ENCODE assay signal across 20 mouse cellular contexts in the genomic region with DNA sequence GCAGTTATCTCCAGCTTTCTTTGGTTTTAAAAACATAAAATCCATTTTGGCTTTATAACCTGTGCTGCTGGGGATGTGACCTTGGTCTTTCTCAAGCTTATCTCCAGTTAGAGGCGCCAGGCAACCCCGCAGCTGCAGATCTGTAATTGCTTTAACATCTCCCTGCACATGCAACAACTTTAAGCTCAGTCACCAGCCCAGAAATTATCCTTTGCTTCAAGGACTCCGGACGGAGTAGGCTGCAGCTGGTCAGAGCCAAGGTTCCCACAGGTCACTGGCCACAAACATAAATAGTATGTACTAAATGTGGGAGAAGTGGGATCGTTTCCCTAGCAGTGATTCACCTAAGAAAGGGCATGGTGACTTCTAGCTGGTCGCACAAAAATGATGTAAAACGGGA.
DNase-seq lines count a peak whose midpoint lies in the region; ATAC-seq and TF ChIP-seq lines count a peak whose summit lies in the region.
"Had no signal": no experiment of that assay in that cellular context is flagged by ENCODE, and none has a peak within 500 bp of the region (broad histone marks: within the 10 kb centered on the region; RNA-seq: fewer than 3 reads in every experiment).

No protein-coding gene starts in this region.

- no peaks in the 10 kb centered on the region; the same call in 1 of the 2 replicates for H3K36me3 ChIP-seq in kidney, adult 2 months (ENCODE audit: control insufficient read depth, insufficient read depth, low read length)
- H3K36me3 ChIP-seq in lung, embryonic 16.5 days (ENCODE audit: control insufficient read depth, insufficient read depth, low read length), result 0 out of 2 replicates have a peak, but pooled peaks cover 2% of the 10 kb centered on the region
- H3K36me3 ChIP-seq: forebrain, embryonic 10.5 days; neural tube, embryonic 13.5 days had no signal

- peak overlapping the region; percentile 63 for H3K27ac ChIP-seq in gastrocnemius, adult 2 months
- no peak overlapping the region for H3K27ac ChIP-seq in kidney, adult 2 months (ENCODE audit: insufficient read depth, low read depth, low read length)
- no peak overlapping the region; the same call in 1 of the 2 replicates for H3K27ac ChIP-seq in lung, embryonic 16.5 days (ENCODE audit: low read length)
- H3K27ac ChIP-seq in embryonic fibroblast, embryonic 13.5 days (ENCODE audit: insufficient read depth, low read length), result peak overlapping the region; percentile 8; the same call in 1 of the 2 replicates
- H3K27ac ChIP-seq: forebrain, embryonic 10.5 days; hindbrain, embryonic 14.5 days; liver, embryonic 14.5 days; neural tube, embryonic 13.5 days had no signal

- no peak for DNase-seq in gastrocnemius, adult 2 months
- no peak for DNase-seq in gastrocnemius, postnatal 25 days
- DNase-seq in kidney, adult 2 months, result peak; percentile 29
- DNase-seq in kidney, postnatal 25 days, result no peak
- DNase-seq in lung, adult 2 months, result no peak
- DNase-seq: cerebellum, postnatal 10 days; gastrocnemius, postnatal 36 days; retina, postnatal 1 day; right cerebral cortex, postnatal 4 days; thymus, postnatal 36 days had no signal

- peak; percentile 54 for ATAC-seq in lung, embryonic 16.5 days (ENCODE audit: low read depth)
- ATAC-seq: intestine, postnatal 0 days had no signal

- 40% methylated on average over 7 of the region's 7 CpGs for WGBS in kidney, adult 2 months
- WGBS in lung, embryonic 16.5 days, result 49% methylated on average over 7 of the region's 7 CpGs
- WGBS in lung, adult 2 months, result 62% methylated on average over 7 of the region's 7 CpGs

- intact Hi-C loops in gastrocnemius, adult 2 months (cut with DNase I), result no loop called here

- no peak for TF ChIP-seq CTCF in gastrocnemius, adult 2 months (IDR thresholded peaks at IDR 0.05)
- no peak for TF ChIP-seq CTCF in kidney, adult 2 months (conservative IDR thresholded peaks at IDR 0.05; ENCODE audit: insufficient read depth, insufficient read length, low read depth, low read length)
- TF ChIP-seq CTCF in lung, adult 2 months (IDR thresholded peaks at IDR 0.05; ENCODE audit: insufficient read depth, low read length), result no peak
- no peak for TF ChIP-seq CTCF in embryonic fibroblast, embryonic 13.5 days (IDR thresholded peaks at IDR 0.05; ENCODE audit: borderline replicate concordance, insufficient read depth, low read length)

- no peak overlapping the region for H3K4me2 ChIP-seq in lung, embryonic 16.5 days (ENCODE audit: low read depth, low read length)
- H3K4me2 ChIP-seq: heart, embryonic 11.5 days; hindbrain, embryonic 14.5 days; limb, embryonic 13.5 days; midbrain, embryonic 11.5 days; neural tube, embryonic 13.5 days had no signal

- TF ChIP-seq POLR2A in kidney, adult 2 months (IDR thresholded peaks at IDR 0.05; ENCODE audit: low read depth, low read length), result no peak
- TF ChIP-seq POLR2A in lung, adult 2 months (IDR thresholded peaks at IDR 0.05; ENCODE audit: borderline replicate concordance, extremely low read depth, low read depth, low read length), result no peak
- no peak for TF ChIP-seq POLR2A in embryonic fibroblast, embryonic 13.5 days (IDR thresholded peaks at IDR 0.05; ENCODE audit: low read depth, low read length)

- H3K4me3 ChIP-seq in gastrocnemius, adult 2 months, result no peak overlapping the region
- no peak overlapping the region for H3K4me3 ChIP-seq in kidney, adult 2 months (ENCODE audit: insufficient read depth, low read depth, low read length)
- H3K4me3 ChIP-seq in lung, embryonic 16.5 days (ENCODE audit: low read length), result no peak overlapping the region
- no peak overlapping the region for H3K4me3 ChIP-seq in lung, adult 2 months (replicated peaks; ENCODE audit: extremely low read depth, low read depth, low read length)
- H3K4me3 ChIP-seq in embryonic fibroblast, embryonic 13.5 days (ENCODE audit: insufficient read depth, low read length), result no peak overlapping the region
- H3K4me3 ChIP-seq: forebrain, embryonic 10.5 days; limb, embryonic 13.5 days; neural tube, embryonic 13.5 days had no signal

- H3K27me3 ChIP-seq in kidney, adult 2 months (replicated peaks; ENCODE audit: control insufficient read depth, insufficient read depth, low read length), result no peaks in the 10 kb centered on the region
- no peaks in the 10 kb centered on the region for H3K27me3 ChIP-seq in lung, embryonic 16.5 days (ENCODE audit: control insufficient read depth, insufficient read depth, low read depth, low read length)
- H3K27me3 ChIP-seq: limb, embryonic 13.5 days; neural tube, embryonic 13.5 days had no signal

- no peak overlapping the region for H3K9ac ChIP-seq in lung, embryonic 16.5 days (ENCODE audit: low read length)
- H3K9ac ChIP-seq: hindbrain, embryonic 14.5 days; limb, embryonic 13.5 days; liver, embryonic 14.5 days; neural tube, embryonic 13.5 days had no signal

- H3K4me1 ChIP-seq in kidney, adult 2 months (ENCODE audit: control insufficient read depth, insufficient read depth, low read length), result no peaks in the 10 kb centered on the region
- H3K4me1 ChIP-seq in lung, embryonic 16.5 days (replicated peaks; ENCODE audit: control insufficient read depth, insufficient read depth, low read length), result peaks cover 5% of the 10 kb centered on the region; the same call in 1 of the 2 replicates
- H3K4me1 ChIP-seq in lung, adult 2 months (ENCODE audit: control insufficient read depth, insufficient read depth, low read length), result no peaks in the 10 kb centered on the region; the same call in 1 of the 2 replicates
- peaks cover 32% of the 10 kb centered on the region for H3K4me1 ChIP-seq in embryonic fibroblast, embryonic 13.5 days (ENCODE audit: control insufficient read depth, insufficient read depth, low read length)
- H3K4me1 ChIP-seq: neural tube, embryonic 13.5 days had no signal

- no peaks in the 10 kb centered on the region for H3K9me3 ChIP-seq in lung, embryonic 16.5 days (ENCODE audit: control insufficient read depth, low read length)
- H3K9me3 ChIP-seq: forebrain, embryonic 10.5 days; limb, embryonic 13.5 days; neural tube, embryonic 13.5 days had no signal

Comparison
In these comparisons a context has a peak if more than half of its experiments do, and no peak if none do; other contexts are left out.
1. H3K27ac ChIP-seq: peak in gastrocnemius, adult 2 months (single experiment) and embryonic fibroblast, embryonic 13.5 days (single experiment); none in kidney, adult 2 months (single experiment) and lung, embryonic 16.5 days (single experiment).